Mouse (Mus musculus): Measurements from ENCODE around the gene Cnga2.

- TF ChIP-seq CTCF (IDR thresholded peaks at IDR 0.05; ENCODE audit: borderline replicate concordance, insufficient read depth, low read depth, low read length): no peak
- no peak for TF ChIP-seq POLR2A (IDR thresholded peaks at IDR 0.05; ENCODE audit: borderline replicate concordance, insufficient read depth, low read length)
Observed at GRCm38 (mm10) chrX:72012236-72012635, 20.6 kb downstream of the Cnga2 start.
